Mouse (Mus musculus): ENCODE results near the gene Spata2l.
"Not testable (repeated sequence)": the region's sequence is repeated elsewhere in the genome, so short reads cannot be mapped to it uniquely, and the experiment has no call there.

The Spata2l gene

DNA sequence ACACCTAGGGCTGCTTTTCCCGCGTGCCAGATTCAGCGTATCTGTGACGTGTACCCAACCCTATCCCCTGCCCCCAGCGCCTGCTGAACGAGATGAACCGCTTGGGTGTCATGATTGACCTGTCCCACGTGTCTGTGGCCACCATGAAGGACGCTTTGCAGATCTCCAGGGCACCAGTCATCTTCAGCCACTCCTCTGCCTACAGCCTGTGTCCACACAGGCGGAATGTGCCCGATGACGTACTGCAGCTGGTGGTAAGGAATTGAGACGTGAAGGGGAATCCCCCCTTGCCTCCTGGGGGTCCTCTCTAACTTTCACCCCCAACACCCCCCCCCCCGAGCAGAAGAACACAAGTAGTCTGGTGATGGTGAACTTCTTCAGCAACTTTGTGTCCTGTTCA, 36.2 kb downstream of the Spata2l start:
- no peak for DNase-seq (ENCODE audit: low read depth, low spot score)

- not testable (repeated sequence) for DNase-seq (ENCODE audit: low read depth, low spot score)
These were observed 39.0 kb downstream of the Spata2l start for GRCm38 (mm10) chr8:123197016-123197415.

GRCm38 (mm10) chr8:123193771-123194170, 42.3 kb downstream of the Spata2l start:
- DNase-seq (ENCODE audit: low read depth, low spot score) = no peak

GRCm38 (mm10) chr8:123191908-123192307, 44.1 kb downstream of the Spata2l start:
- DNase-seq (ENCODE audit: low read depth, low spot score) = no peak

DNA sequence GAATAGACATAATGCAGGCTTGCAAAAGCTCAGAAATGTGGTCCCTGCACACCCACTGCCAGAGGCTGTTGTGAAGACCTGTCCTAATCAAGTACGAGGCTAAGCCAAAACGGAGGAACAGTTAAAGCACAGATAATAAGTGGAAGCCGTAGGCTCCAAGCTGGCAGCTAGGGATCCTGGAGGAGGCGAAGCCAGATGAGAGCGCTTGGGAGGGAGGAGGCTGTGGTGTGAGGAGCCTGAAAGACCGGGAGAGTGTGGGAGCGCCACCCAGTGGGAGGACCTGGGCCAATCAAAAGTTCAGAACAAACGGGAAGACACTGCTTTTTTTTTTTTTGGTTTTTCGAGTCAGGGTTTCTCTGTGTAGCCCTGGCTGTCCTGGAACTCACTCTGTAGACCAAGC, 45.4 kb downstream of the Spata2l start:
- peak; percentile 75 for DNase-seq (ENCODE audit: low read depth, low spot score)

DNA sequence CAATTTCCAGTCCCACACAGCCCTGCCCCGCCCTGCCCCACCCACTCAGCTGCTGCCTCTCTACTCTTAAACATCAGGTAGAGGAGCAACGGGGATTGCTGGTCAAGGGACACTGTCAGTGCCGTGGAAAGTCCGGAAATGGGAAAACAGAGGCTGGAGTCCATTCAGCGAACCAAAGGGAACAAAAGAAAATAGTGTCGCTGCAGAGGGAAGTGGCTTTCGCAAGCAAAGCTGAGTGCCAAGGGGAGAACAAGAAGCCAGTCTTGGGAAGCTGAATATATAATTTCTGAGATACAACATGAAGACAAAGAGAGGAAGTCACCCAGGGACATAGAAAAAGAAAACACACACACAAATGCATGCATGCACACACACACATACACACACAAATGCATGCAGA, 47.2 kb downstream of the Spata2l start:
- no peak for DNase-seq (ENCODE audit: low read depth, low spot score)

GRCm38 (mm10) chr8:123188006-123188405, 48.0 kb downstream of the Spata2l start:
- DNase-seq (ENCODE audit: low read depth, low spot score) = no peak

DNA sequence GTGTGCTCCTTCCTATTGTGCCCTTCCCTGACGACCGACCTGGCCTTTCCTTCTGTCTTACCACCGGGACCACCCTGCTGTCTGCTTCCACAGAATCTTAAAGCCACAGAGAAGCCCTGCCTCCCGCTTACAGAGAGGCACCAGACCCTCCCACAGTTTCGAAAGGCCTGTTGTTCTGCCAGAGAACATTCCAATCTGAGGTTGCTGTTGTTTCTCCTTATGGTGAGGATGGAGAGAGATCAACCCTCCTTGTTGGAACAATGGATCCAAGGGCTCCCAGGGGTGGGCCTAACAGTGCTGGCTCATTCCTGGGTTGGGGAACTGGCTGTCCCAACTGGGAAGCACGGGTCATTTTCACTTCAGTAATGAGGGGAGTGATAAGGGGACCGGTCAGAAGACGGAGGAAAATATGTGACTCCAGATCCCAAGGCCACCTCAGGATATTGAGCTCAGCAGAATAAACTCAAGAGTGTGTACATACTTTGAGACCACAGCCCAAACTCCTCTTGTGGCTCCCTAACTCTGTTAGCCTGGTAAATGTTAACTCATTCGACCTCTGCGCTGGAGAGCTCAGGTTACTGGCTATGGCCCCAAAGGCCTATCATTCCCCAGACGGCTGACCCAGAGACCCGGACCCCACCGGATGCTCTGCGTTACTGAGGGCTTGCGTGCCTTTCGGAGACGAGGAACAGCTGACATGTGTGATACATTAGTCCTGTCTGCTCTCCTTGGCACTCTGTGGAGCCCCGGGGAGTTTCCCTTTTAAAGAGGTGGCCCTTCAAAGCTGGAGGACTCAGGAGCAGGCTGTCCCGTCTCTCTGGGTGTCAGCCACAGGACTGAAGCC, 50.2 kb downstream of the Spata2l start, which contains the start of gene Dpep1:
Gene Dpep1, plus strand, starts transcription at position 677 of the 844 bp plus-strand sequence.
- peak; percentile 68 for DNase-seq (ENCODE audit: low read depth, low spot score)

GRCm38 (mm10) chr8:123181391-123181790, 54.6 kb downstream of the Spata2l start:
- DNase-seq (ENCODE audit: low read depth, low spot score) = no peak
